Mouse (Mus musculus): ENCODE data around the gene Rnase13. TPM values are rescaled to one million over a fixed set of nuclear protein-coding genes. Genes with fewer than 3 reads are reported as not detected.
A peak's percentile ranks its signal among the peaks of the same experiment; 100 is the strongest.

The Rnase13 gene
- polyA plus RNA-seq, 2 experiments: not detected

DNA sequence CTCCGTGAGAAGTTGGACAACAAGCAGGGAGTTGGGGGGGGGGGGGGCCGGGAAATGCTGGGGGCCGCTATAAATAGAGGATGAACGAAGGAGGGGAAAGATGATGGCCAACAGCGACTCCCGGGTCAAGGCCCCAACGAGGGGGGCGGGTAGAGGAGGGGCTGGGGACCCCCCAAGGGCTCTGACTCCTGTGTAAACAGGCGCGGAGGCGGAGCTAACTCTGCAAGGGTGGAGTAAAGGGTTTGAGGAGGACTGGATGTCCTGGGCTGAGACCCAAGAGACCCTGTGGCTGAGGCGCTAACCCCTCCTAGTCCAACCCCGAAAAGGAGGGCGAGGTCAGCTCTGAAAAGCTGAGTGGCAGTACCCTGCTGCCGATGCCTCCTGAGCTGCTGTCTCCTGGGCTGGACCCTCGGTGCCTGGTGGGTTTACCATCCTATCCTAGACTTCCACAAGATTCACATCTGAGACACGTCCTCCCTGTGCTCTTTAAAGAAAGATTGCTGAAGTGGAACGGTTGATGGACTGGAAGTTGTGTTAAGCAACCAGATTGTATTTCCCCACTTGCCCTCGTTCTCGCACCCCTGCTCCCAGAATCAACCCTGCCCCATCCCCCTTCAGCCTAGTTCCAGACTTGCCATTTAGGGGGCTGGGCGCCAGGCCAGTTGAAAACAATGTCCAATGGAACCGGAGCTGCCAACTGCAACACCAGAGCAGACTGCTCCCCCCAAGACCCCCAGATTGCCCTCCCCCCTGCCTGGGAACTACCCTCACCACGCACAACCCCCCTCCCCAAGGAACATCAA lies 8.4 kb downstream of the Rnase13 start, which contains the start of gene Ndrg2:
Gene Ndrg2 (minus strand): TSS at position 199 of the 803 bp plus-strand sequence.
- 6% methylated on average over 21 of the region's 23 CpGs for WGBS (ENCODE audit: insufficient replicate concordance)
- Histone ChIP-seq H3K9me3 (ENCODE audit: control insufficient read depth, low read length) (no peaks in the 10 kb centered on the region), H3K4me2 (ENCODE audit: low read depth) (peak within 1 kb of the TSS; percentile 89), H3K27ac (no peak within 1 kb of the TSS), H3K36me3 (replicated peaks; ENCODE audit: control insufficient read depth, insufficient read depth, low read depth) (no peaks in the 10 kb centered on the region), H3K4me3 (ENCODE audit: insufficient read depth in 1 of 2, low read depth in 2 of 2, low read length in 2 of 2) (peak within 1 kb of the TSS; percentile 29 to 58), H3K9ac (replicated peaks) (peak within 1 kb of the TSS; percentile 47), H3K4me1 (replicated peaks; ENCODE audit: control insufficient read depth in 2 of 2, insufficient read depth in 2 of 2, low read length in 1 of 2) (peaks cover 0 to 5% of the 10 kb centered on the region in 2 experiments; a peak in 2 of 4 replicates), H3K27me3 (ENCODE audit: control insufficient read depth, insufficient read depth, low read length) (peaks cover 13% of the 10 kb centered on the region)
- DNase-seq (ENCODE audit: low read depth in 3 of 3, low spot score in 3 of 3) (no peak), ATAC-seq (ENCODE audit: insufficient read depth) (peak; percentile 25; the same call in 1 of the 2 replicates)
- no peak for TF ChIP-seq CTCF (IDR thresholded peaks at IDR 0.05; ENCODE audit: low read depth)
- no peak for TF ChIP-seq EP300 (IDR thresholded peaks at IDR 0.05; ENCODE audit: low read depth)

DNA sequence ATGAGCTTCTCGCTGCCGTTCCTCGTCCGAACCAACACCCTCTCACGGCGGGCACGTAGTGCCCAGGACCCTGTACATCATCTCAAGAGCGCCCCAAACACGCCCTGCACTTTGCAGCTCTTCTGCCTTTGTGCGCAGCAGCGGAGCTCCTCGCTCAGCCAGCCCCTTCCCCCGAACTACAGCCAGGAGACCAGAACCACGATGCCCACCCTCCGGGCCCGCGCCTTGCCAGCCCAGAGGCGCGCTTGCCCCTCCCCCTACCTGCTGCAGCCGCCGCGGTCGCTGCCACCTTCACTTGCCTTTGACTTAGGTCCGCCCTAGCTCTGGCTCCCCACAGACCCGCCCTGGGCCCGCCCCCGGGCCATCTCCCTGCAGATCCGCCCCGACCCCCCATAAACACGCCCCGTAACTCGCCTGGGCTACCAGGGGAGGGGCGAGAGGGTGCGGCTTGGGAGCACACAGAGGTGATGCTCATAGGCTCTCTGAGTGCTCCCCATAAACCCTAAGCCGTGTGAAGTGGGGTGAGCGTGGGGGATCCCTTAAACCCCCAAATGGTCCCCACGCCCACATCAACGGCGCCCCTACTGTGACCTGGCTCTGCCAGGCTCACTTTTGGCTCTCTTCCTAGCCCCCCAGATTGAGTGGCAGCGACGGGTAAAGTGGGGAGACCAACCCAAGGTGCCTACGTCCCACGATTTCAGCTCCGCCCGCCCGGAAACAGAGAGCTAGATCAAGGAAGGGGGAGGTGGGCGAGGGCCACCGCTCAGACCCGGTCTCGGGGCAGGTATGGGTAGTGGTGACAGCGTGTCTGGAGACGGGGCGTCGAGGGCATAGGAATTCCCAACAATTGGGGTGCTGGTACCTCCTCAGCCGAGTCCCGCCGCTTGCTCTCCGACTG lies 9.3 kb downstream of the Rnase13 start:
- peak in 1 of 3 experiments; percentile 51 for DNase-seq (ENCODE audit: low read depth in 3 of 3, low spot score in 3 of 3)
- TF ChIP-seq EP300 (IDR thresholded peaks at IDR 0.05; ENCODE audit: low read depth) (no peak), CTCF (IDR thresholded peaks at IDR 0.05; ENCODE audit: low read depth) (no peak)
- 1% methylated on average over 58 of the region's 58 CpGs for WGBS (ENCODE audit: insufficient replicate concordance)
- Histone ChIP-seq H3K4me3 (ENCODE audit: insufficient read depth in 1 of 2, low read depth in 2 of 2, low read length in 2 of 2) (peak overlapping the region; percentile 29 to 58), H3K9ac (replicated peaks) (peak overlapping the region; percentile 47), H3K4me2 (ENCODE audit: low read depth) (peak overlapping the region; percentile 89), H3K27ac (no peak overlapping the region), H3K9me3 (ENCODE audit: control insufficient read depth, low read length) (no peaks in the 10 kb centered on the region), H3K27me3 (ENCODE audit: control insufficient read depth, insufficient read depth, low read length) (peaks cover 13% of the 10 kb centered on the region), H3K4me1 (replicated peaks; ENCODE audit: control insufficient read depth in 2 of 2, insufficient read depth in 2 of 2, low read length in 1 of 2) (peaks cover 1 to 5% of the 10 kb centered on the region in 2 experiments; a peak in 3 of 4 replicates), H3K36me3 (replicated peaks; ENCODE audit: control insufficient read depth, insufficient read depth, low read depth) (no peaks in the 10 kb centered on the region)
- peak; percentile 83 for ATAC-seq (ENCODE audit: insufficient read depth)

DNA sequence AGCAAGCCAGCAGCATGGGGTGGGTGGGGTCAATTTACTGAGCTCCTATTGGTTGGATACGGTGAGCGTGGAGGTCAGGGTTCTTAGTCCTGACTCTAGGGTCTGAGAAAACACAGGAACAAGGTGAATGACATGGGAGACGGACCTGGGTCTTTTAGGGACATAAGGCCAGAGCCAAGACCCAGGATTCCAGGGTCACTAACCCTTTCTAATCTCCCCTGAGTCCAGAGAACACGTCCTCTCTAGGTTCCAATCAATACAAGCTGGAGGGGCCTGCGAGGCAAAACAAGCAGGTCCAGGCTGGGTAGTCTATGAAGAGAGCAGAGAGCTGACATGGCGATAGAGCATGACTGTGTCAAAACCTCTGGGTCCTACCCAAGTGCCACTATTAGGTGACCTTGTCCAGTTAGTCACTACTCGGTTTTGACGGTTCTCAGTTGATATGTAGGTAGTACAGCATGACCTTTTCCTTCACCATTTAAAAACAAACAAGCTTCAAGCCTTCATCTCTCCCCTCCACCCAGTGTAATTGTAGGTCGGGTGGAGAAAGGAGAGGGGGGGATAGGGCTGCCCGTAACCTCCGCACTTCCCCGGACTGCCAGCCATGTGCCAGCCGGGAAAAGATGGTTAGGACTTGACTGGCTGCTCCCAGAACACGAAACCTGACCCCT lies 10.0 kb downstream of the Rnase13 start:
- H3K4me3 ChIP-seq (ENCODE audit: insufficient read depth in 1 of 2, low read depth in 2 of 2, low read length in 2 of 2): peak overlapping the region; percentile 29 to 58
- DNase-seq (ENCODE audit: low read depth in 3 of 3, low spot score in 3 of 3): no peak
- H3K36me3 ChIP-seq (replicated peaks; ENCODE audit: control insufficient read depth, insufficient read depth, low read depth): no peaks in the 10 kb centered on the region
- H3K9me3 ChIP-seq (ENCODE audit: control insufficient read depth, low read length): no peaks in the 10 kb centered on the region
- peaks cover 13% of the 10 kb centered on the region for H3K27me3 ChIP-seq (ENCODE audit: control insufficient read depth, insufficient read depth, low read length)
- H3K27ac ChIP-seq: no peak overlapping the region
- TF ChIP-seq CTCF (IDR thresholded peaks at IDR 0.05; ENCODE audit: low read depth) (no peak), EP300 (IDR thresholded peaks at IDR 0.05; ENCODE audit: low read depth) (no peak)
- ATAC-seq (ENCODE audit: insufficient read depth): peak; percentile 24; the same call in 1 of the 2 replicates
- 12% methylated on average over 14 of the region's 14 CpGs for WGBS (ENCODE audit: insufficient replicate concordance)
- peaks cover 7 to 9% of the 10 kb centered on the region in 2 experiments; a peak in 3 of 4 replicates for H3K4me1 ChIP-seq (replicated peaks; ENCODE audit: control insufficient read depth in 2 of 2, insufficient read depth in 2 of 2, low read length in 1 of 2)
- peak overlapping the region; percentile 89 for H3K4me2 ChIP-seq (ENCODE audit: low read depth)
- H3K9ac ChIP-seq (replicated peaks): peak overlapping the region; percentile 47; the same call in 1 of the 2 replicates

DNA sequence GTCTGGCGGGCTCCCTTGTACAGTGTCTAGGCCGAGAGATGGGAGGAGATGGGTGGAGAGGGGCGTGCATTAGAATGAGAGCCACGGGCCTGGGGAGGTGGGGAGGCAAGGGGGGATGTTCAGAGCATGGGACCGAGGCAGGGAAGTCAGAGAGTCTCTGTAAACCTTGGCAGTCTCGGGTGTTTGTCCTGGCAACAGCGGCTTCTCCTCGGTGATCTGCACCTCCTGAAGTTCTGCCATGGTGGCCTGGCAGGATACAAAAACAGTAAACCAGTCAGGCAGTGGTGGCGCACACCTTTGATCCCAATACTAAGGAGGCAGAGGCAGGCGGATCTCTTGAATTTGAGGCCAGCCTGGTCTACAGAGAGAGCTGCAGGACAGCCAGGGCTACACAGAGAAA lies 11.3 kb downstream of the Rnase13 start:
- H3K27me3 ChIP-seq (ENCODE audit: control insufficient read depth, insufficient read depth, low read length): peaks cover 13% of the 10 kb centered on the region
- TF ChIP-seq CTCF (IDR thresholded peaks at IDR 0.05; ENCODE audit: low read depth): no peak
- no peak for TF ChIP-seq EP300 (IDR thresholded peaks at IDR 0.05; ENCODE audit: low read depth)
- no peak overlapping the region for H3K27ac ChIP-seq
- H3K4me1 ChIP-seq (replicated peaks; ENCODE audit: control insufficient read depth in 2 of 2, insufficient read depth in 2 of 2, low read length in 1 of 2): peaks cover 14 to 21% of the 10 kb centered on the region in 2 experiments
- no peak overlapping the region for H3K9ac ChIP-seq (replicated peaks)
- WGBS (ENCODE audit: insufficient replicate concordance): 67% methylated on average over 10 of the region's 10 CpGs
- ATAC-seq (ENCODE audit: insufficient read depth) (no peak), DNase-seq (ENCODE audit: low read depth in 3 of 3, low spot score in 3 of 3) (no peak)
- H3K4me3 ChIP-seq (ENCODE audit: insufficient read depth in 1 of 2, low read depth in 2 of 2, low read length in 2 of 2): no peak overlapping the region
- no peak overlapping the region for H3K4me2 ChIP-seq (ENCODE audit: low read depth)
- no peaks in the 10 kb centered on the region for H3K9me3 ChIP-seq (ENCODE audit: control insufficient read depth, low read length)
- H3K36me3 ChIP-seq (replicated peaks; ENCODE audit: control insufficient read depth, insufficient read depth, low read depth): no peaks in the 10 kb centered on the region

Measured in liver, embryonic 14.5 days (tissue).